Mouse (Mus musculus) forebrain, embryonic 12.5 days (tissue): ENCODE results near the gene Cyth1. TPM values are rescaled to one million over a fixed set of nuclear protein-coding genes. Genes with fewer than 3 reads are reported as not detected.
A peak's percentile ranks its signal among the peaks of the same experiment; 100 is the strongest.

Source experiments
- ATAC-seq: fragments of 200-750 bp; cut with Nextera tagmentation; 2 replicates; pipeline ENCODE4 v1.8.0; 2017; ENCODE audit warnings: moderate TSS enrichment; ENCODE audit not compliant: low FRiP score
- H3K27ac ChIP-seq: fragments of 300-500 bp; sonication (generic); 2 replicates; pipeline ENCODE4 v1.5.1; 2016; ENCODE audit warnings: mild to moderate bottlenecking
- H3K27me3 ChIP-seq: fragments of 300-500 bp; sonication (generic); 2 replicates; pipeline ENCODE4 v1.6.1; 2016; ENCODE audit warnings: mild to moderate bottlenecking
- H3K36me3 ChIP-seq: fragments of 300-500 bp; sonication (generic); replicated peaks from 2 replicates; pipeline ENCODE4 v1.6.1; 2016; ENCODE audit warnings: mild to moderate bottlenecking
- H3K4me1 ChIP-seq: fragments of 300-500 bp; sonication (generic); 2 replicates; pipeline ENCODE4 v1.6.1; 2016
- H3K4me2 ChIP-seq: fragments of 300-500 bp; sonication (generic); 2 replicates; pipeline ENCODE4 v1.6.1; 2016; ENCODE audit warnings: mild to moderate bottlenecking, moderate library complexity
- H3K4me3 ChIP-seq: fragments of 300-500 bp; sonication (generic); replicated peaks from 2 replicates; pipeline ENCODE4 v1.5.1; 2016; ENCODE audit warnings: mild to moderate bottlenecking
- H3K9ac ChIP-seq: fragments of 300-500 bp; sonication (generic); 2 replicates; pipeline ENCODE4 v1.6.1; 2016; ENCODE audit warnings: mild to moderate bottlenecking
- H3K9me3 ChIP-seq: fragments of 300-500 bp; sonication (generic); 2 replicates; pipeline ENCODE4 v1.6.1; 2016
- whole genome bisulfite sequencing: fragments of 180-500 bp; shearing (Covaris S2); methylation state at CpG from one replicate; pipeline ENCODE4 v1.1.7; 2016; 5-methylcytosine and 5-hydroxymethylcytosine counted together
- polyA plus RNA-seq: library from polyadenylated mRNA; unstranded; fragments of >200 nt; fragmentation: Nextera tagmentation; extraction: Ambion mirVana; gene quantifications from 2 replicates; pipeline ENCODE4 v1.2.1, GENCODE M21; 2016

Gene Cyth1
- polyA plus RNA-seq, 1 experiment from 2014 or later: 24.0 TPM

DNA sequence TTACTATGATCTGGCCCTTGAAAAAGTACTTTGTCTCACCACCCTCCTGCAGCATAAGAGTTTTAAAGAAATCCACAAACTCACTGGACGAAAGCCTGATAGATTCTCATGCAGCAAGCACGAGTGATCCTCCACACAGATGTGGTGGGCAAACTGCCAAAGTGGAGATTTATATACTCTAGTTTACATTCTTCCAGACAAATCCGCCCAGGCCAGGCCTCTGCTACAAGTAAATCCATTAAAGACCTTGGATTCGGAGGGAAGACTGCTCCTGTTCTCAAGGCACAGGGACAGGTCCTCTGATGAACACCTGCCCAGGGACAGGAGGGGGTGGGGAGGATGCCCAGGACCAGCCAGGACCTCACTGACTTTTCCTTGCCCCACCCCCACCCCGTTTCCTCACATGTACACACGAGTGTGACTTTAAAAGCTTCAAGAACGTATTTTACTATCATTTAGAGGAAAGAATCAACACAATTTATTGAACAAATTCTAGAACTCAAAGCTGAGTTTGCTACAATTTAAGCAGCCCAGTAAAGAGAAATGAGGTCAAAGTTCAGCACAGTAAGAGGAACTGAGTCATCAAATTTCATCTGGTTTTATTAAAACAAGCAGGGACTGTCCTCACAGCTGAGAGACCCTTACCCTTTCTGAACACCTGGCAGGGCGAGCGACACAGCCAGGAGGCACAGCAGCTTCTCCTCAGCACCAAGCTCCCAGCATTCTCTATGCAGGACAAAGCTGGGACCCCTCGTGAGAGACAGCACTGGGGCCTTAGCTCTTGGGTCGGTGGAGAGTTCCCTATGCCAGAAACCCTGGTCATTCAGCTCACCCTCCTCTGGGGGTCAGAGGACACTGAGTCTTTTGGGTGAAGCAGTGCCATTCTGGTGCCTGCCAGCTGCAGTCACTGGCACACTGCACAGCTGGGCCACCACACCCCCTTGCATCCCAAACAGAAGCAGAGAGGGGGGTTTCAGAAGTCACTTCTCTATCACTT is 47.3 kb downstream of the Cyth1 start:
- ATAC-seq: no peak
- Histone ChIP-seq H3K27ac (peak overlapping the region; percentile 97), H3K4me1 (peaks cover 75% of the 10 kb centered on the region)

DNA sequence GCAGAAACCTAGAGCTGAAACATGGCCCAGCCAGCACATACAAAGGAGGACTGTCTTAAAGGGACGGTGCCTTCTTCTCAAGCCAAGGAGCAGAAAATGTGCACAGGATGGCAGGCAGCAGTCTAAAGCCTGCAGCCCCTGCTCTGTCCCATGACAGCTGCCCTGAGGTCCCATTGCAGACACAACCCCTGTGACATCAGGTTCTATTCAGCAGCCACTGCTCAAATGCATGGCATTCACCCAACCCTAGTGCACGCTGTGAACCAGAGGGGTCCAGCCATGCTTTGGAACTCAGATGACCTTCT is 50.1 kb downstream of the Cyth1 start:
- H3K27me3 ChIP-seq: 0 out of 2 replicates have a peak, but pooled peaks cover under 1% of the 10 kb centered on the region
- 8% methylated on average over 2 of the region's 2 CpGs for WGBS
- no peak for ATAC-seq
- H3K4me2 ChIP-seq: peak overlapping the region; percentile 46
- no peaks in the 10 kb centered on the region for H3K9me3 ChIP-seq
- peak overlapping the region; percentile 91 for H3K27ac ChIP-seq
- peaks cover 79% of the 10 kb centered on the region for H3K4me1 ChIP-seq
- peak overlapping the region; percentile 24 for H3K4me3 ChIP-seq
- H3K36me3 ChIP-seq: 0 out of 2 replicates have a peak, but pooled peaks cover 5% of the 10 kb centered on the region
- peak overlapping the region; percentile 56 for H3K9ac ChIP-seq

More for the DNA sequence above, 47.3 kb downstream of the Cyth1 start:
- WGBS: 38% methylated on average over 11 of the region's 11 CpGs
- Histone ChIP-seq H3K9ac (peak overlapping the region; percentile 75), H3K4me3 (peak overlapping the region; percentile 47), H3K36me3 (no peaks in the 10 kb centered on the region), H3K9me3 (no peaks in the 10 kb centered on the region), H3K27me3 (peaks cover 4% of the 10 kb centered on the region; the same call in 1 of the 2 replicates), H3K4me2 (peak overlapping the region; percentile 81)

DNA sequence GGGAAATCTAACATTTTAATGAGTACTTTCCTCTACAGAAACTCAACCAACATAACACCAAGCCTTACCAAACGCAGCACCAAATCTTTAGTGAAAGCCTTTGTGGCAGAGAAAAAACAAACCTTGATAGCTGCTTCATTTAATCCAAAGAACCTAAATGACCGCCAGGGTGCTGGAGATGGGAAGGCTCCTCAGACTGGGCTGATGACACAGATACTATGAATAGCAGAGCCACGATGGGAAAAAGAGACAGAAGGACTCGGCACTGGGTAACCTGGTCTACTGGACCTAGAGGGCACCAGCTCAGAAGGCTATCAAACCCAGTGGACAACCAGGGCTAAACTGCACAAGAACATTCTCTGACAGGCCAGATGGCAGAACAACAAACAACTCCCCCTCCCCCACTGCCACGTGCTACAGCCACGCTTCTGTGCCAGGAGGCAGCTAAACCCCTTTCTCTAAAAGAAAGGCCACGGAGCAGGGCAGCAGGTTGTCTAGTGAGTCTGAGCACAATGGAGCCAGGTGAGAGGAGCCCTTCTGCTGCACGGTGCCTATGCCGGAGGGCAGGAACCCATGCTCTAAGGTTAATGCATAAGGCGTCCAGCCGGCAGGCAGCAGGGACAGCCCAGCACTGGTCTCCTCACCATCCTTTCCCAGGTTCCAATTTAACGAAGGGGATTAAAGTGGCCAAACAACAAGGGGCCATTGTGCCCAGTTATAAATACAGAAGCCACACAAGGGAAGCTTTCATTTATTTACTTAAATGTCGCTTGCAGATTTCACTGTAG is 50.7 kb downstream of the Cyth1 start:
- Histone ChIP-seq H3K4me3 (peak overlapping the region; percentile 24), H3K9ac (peak overlapping the region; percentile 56), H3K36me3 (peaks cover 10% of the 10 kb centered on the region), H3K4me2 (peak overlapping the region; percentile 46), H3K27me3 (no peaks in the 10 kb centered on the region), H3K9me3 (no peaks in the 10 kb centered on the region), H3K27ac (peak overlapping the region; percentile 91), H3K4me1 (peaks cover 74% of the 10 kb centered on the region)
- peak; percentile 40 for ATAC-seq
- 17% methylated on average over 13 of the region's 13 CpGs for WGBS

DNA sequence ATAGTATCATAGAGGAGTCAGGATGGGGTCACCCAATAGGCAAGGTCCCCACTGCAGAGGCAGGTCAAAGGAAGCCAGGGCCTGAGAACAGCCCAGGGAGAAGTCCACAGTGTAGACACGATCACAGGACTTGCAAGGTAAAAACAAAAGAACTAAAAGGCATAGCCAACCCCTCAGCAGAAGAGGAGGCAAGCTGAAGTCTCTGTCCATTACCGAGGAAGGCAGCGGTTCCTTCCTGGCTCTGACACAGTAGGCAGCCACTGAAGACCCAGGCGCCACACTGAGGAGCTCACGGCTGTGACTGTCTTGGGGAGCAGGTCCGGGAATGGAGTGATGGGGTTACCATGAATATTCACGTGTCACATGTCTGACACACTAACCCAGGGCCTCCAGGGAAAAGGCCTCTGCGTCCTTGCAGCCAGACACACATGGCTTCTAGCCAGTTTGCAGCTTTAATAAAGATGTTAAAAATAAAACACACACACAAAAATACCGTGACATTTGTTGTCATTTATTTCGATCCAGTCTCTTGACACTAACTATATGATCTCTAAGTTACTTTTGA is 51.5 kb downstream of the Cyth1 start:
- Histone ChIP-seq H3K36me3 (peaks cover 17% of the 10 kb centered on the region), H3K4me2 (no peak overlapping the region), H3K9ac (no peak overlapping the region), H3K27ac (peak overlapping the region; percentile 46; the same call in 1 of the 2 replicates), H3K9me3 (no peaks in the 10 kb centered on the region), H3K27me3 (no peaks in the 10 kb centered on the region), H3K4me3 (no peak overlapping the region), H3K4me1 (peaks cover 66% of the 10 kb centered on the region)
- WGBS: 67% methylated on average over 10 of the region's 10 CpGs
- 0 out of 2 replicates have a peak, but pooled peaks have one; percentile 8 for ATAC-seq

DNA sequence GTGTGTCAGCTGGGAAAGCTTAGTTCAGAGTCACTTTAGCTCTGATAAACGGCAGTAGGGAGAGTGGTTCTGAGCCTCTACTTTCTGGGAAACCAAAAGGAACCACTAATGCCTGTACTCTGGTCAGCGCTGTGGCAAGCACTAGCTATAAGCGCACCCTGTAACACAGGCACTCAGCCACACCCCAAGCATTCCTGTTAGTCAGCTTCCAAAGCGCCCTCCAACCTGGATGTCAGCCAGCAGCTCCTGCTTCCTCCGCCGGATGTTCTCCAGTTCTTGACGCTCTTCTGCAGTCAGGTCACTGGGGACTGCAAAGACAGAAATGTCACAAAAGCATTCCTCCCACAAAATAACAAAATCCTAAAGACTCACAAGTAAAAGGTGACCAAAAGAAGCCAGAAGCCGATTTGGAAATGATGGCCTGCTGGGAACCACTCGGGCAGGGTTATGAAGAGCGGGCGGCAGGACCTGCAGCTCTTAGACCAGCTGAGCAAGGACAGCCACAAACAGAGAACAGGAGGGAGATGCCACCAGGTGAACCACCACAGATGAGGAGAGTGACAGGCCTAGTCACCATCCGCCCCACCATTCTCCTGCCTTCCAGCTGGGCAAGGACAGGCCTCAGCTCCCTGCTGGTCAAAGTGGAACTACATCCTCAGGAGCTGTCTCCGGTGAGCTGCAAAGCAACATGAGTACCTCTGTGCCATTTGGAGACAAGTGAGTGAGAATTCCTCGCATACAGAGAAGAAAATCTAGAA is 54.8 kb downstream of the Cyth1 start:
- 82% methylated on average over 14 of the region's 14 CpGs for WGBS
- no peak for ATAC-seq
- peaks cover 33% of the 10 kb centered on the region for H3K4me1 ChIP-seq
- no peak overlapping the region for H3K27ac ChIP-seq
- peaks cover 28% of the 10 kb centered on the region for H3K36me3 ChIP-seq
- no peak overlapping the region for H3K4me2 ChIP-seq
- no peaks in the 10 kb centered on the region for H3K9me3 ChIP-seq
- H3K4me3 ChIP-seq: no peak overlapping the region
- no peaks in the 10 kb centered on the region for H3K27me3 ChIP-seq
- H3K9ac ChIP-seq: no peak overlapping the region

DNA sequence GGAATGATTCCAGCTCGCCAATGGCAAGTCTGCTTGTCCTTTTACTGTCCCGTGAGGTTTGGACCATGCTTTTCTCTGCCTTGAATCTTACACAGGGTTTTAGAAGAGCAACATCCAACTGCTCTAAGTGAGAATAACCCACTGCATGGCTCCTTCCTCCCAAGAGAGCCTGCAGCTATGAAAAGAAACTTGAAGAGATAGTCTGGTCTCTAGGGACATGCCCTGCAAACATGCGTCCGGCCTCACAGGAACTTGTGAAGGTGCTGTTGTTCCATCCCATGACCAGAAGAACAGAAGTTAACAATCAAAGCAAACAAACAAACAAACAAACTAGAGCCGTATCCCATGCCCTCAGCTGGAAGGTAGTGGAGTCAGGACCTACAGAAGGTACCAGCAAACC is 55.4 kb downstream of the Cyth1 start:
- H3K27me3 ChIP-seq: no peaks in the 10 kb centered on the region
- ATAC-seq: no peak
- H3K36me3 ChIP-seq: peaks cover 34% of the 10 kb centered on the region
- no peaks in the 10 kb centered on the region for H3K9me3 ChIP-seq
- peaks cover 27% of the 10 kb centered on the region for H3K4me1 ChIP-seq
- H3K9ac ChIP-seq: no peak overlapping the region
- H3K4me2 ChIP-seq: no peak overlapping the region
- WGBS: 89% methylated on average over 5 of the region's 5 CpGs
- H3K4me3 ChIP-seq: no peak overlapping the region
- H3K27ac ChIP-seq: no peak overlapping the region

DNA sequence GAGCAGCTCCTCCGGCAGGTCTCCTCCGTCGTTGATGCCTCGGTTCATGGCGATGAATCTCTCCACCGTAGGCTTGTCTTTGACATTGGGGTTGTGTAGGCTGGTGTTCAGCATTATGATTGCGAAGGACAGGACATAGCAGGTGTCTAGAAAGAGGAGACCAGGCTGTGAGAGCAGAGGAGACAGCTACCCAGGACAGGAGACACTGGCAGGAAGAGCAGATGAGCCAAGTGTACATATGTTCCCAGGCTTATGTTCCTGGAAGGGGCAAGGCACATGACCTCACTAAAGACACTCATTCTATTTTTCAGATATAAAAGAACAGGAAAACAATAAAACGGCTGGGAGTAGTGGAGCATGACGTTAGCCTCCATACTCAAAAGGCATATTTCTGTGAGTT is 65.6 kb downstream of the Cyth1 start:
- Histone ChIP-seq H3K4me2 (no peak overlapping the region), H3K9me3 (no peaks in the 10 kb centered on the region), H3K9ac (no peak overlapping the region), H3K27ac (no peak overlapping the region), H3K36me3 (peaks cover 52% of the 10 kb centered on the region), H3K27me3 (no peaks in the 10 kb centered on the region), H3K4me1 (no peaks in the 10 kb centered on the region), H3K4me3 (no peak overlapping the region)
- 88% methylated on average over 9 of the region's 9 CpGs for WGBS
- no peak for ATAC-seq

DNA sequence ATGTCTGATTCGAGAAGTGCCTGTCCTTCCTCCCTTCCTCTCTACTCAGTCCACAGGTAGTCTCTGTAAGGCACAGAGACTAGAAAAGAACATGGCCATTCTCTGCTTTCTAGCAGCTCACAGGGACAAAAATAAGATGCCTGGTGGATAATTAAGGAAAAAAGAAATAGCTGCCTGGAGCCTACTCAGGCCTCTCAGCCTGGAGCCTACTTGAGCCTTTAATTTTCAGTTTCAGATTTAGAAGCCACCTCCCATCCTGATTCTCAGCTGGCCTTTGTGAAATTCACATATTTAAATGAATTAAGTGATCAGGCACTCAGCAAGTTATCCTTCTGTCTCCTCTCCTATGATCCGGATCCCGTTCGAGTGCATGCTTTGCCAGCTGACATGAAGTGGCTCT is 66.0 kb downstream of the Cyth1 start:
- Histone ChIP-seq H3K4me3 (no peak overlapping the region), H3K36me3 (peaks cover 52% of the 10 kb centered on the region), H3K27ac (no peak overlapping the region), H3K9me3 (no peaks in the 10 kb centered on the region), H3K9ac (no peak overlapping the region), H3K4me1 (no peaks in the 10 kb centered on the region), H3K4me2 (no peak overlapping the region), H3K27me3 (no peaks in the 10 kb centered on the region)
- ATAC-seq: no peak
- WGBS: 89% methylated on average over 4 of the region's 4 CpGs

DNA sequence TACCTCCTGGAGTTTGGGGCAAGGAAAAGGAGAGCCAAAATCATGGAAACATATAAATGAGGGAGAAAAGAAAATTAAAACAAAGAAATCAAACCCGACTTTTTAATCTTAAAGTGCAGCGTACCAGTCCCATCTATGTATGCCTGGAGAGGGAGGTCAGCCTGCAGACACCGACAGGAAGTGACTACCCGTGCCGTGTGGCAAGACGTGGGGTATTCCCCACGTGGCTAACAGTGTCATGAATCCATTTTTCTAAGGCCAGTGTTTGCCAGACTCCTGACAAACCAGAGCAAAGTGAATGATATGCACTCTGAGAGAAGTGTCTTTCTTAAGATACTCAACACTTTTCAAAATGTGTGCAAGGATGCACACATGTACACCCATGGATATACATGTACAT is 68.2 kb downstream of the Cyth1 start:
- H3K36me3 ChIP-seq: peaks cover 51% of the 10 kb centered on the region
- H3K9me3 ChIP-seq: no peaks in the 10 kb centered on the region
- no peak overlapping the region for H3K4me3 ChIP-seq
- H3K9ac ChIP-seq: no peak overlapping the region
- 90% methylated on average over 7 of the region's 7 CpGs for WGBS
- no peak overlapping the region for H3K4me2 ChIP-seq
- H3K27ac ChIP-seq: no peak overlapping the region
- no peaks in the 10 kb centered on the region for H3K27me3 ChIP-seq
- no peak for ATAC-seq
- no peaks in the 10 kb centered on the region for H3K4me1 ChIP-seq

DNA sequence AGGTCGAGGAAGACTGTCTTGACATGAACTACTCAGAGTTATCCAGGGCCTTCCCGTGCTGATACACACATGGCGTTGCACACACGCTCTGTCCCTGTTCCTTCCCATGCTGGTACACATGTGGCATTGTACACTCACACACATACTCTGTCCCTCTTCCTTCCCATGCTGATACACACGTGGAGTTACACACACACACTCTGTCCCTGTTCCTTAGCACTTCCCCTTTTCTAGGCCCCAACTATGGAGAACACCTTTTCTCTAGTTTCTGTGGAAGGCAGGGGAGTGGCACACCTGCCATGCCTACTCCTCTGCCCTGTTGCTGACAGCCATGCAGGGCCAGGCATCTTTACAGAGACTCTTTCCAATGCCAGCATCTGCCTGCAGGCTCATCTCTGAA is 70.2 kb downstream of the Cyth1 start:
- no peak overlapping the region for H3K4me3 ChIP-seq
- H3K4me1 ChIP-seq: no peaks in the 10 kb centered on the region
- H3K27ac ChIP-seq: no peak overlapping the region
- no peak for ATAC-seq
- 84% methylated on average over 5 of the region's 5 CpGs for WGBS
- no peaks in the 10 kb centered on the region for H3K9me3 ChIP-seq
- H3K9ac ChIP-seq: no peak overlapping the region
- no peaks in the 10 kb centered on the region for H3K27me3 ChIP-seq
- no peak overlapping the region for H3K4me2 ChIP-seq
- peaks cover 41% of the 10 kb centered on the region for H3K36me3 ChIP-seq

DNA sequence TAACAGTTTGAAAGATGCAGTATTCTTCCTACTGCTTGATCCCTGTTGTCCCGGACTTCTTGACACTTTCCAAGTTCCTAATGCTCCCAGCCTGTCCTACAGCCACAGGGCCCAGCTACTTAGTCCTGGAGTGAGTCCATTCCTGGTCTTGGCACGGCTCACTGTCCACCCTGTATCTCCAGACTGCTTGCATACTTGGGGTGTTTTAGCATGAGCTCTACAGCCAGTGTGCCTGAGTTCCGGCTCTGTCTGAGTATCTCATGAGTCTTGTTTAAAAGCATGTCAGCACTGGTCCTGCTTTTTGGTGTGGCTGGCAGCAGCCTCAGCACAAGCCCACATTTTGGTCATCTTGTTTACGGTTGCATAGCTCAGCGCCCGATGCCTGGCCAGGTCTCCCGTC is 73.6 kb downstream of the Cyth1 start:
- Histone ChIP-seq H3K4me2 (no peak overlapping the region), H3K9ac (no peak overlapping the region), H3K9me3 (no peaks in the 10 kb centered on the region), H3K27ac (no peak overlapping the region), H3K36me3 (peaks cover 25% of the 10 kb centered on the region), H3K27me3 (no peaks in the 10 kb centered on the region), H3K4me1 (no peaks in the 10 kb centered on the region), H3K4me3 (no peak overlapping the region)
- 91% methylated on average over 7 of the region's 7 CpGs for WGBS
- no peak for ATAC-seq

DNA sequence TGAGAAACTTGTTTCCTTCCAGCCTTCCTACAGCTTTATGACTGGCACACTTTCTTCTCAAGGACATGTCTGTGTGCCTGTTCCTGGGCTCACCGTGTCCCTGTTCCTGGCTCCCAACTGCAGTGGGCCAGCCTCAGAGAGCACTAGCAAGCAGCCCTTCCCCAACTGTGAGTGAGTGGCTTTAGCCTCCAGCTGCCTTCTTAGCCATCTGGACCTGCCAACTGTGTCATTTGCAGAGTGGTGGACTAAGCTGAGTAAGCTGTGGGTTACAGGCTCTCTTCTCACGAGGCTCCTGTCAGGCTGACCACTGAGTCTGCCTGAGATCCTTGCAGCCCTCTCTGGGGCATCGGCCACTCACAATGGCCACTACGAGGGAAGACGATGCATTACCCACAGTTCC is 75.6 kb downstream of the Cyth1 start:
- Histone ChIP-seq H3K27me3 (no peaks in the 10 kb centered on the region), H3K36me3 (peaks cover 36% of the 10 kb centered on the region), H3K4me3 (no peak overlapping the region), H3K4me2 (no peak overlapping the region), H3K9ac (no peak overlapping the region), H3K9me3 (no peaks in the 10 kb centered on the region), H3K27ac (no peak overlapping the region), H3K4me1 (no peaks in the 10 kb centered on the region)
- no peak for ATAC-seq
- 76% methylated on average over 5 of the region's 5 CpGs for WGBS
